Mouse (Mus musculus) spleen, postnatal 36 days (tissue): ENCODE measurements around the gene Msmo1.
A peak's percentile ranks its signal among the peaks of the same experiment; 100 is the strongest.

ENCODE experiments used
- DNase-seq, 2 experiments: peaks; one replicate each; pipeline ENCODE4 v3.0.0; 2022; ENCODE audit warnings: low spot score in 2 of 2, mixed read lengths in 1 of 2

The Msmo1 gene

GRCm38 (mm10) chr8:64733271-64733943, at the start of gene Msmo1:
TSS of gene Msmo1 (minus strand) at chr8:64733792.
- DNase-seq: peak; percentile 97

DNA sequence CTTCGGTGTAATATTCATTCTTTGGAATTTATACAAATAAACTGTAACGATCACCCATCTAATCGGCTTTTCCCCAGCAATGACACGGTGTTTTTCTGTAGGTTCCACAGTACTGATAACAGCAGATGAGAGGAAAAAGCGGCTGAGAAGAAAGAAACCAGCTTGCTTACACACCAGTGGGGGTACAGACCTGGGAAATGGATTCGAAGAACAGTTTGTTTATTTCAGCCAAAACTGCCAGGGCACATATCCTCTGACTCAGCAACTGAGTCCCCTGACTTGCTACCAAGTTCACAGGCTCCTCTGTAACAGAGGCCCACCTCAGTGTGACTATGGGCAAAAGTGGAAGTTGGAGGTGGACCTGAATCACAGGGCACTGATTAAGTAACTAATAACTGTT, 48.4 kb upstream of the Msmo1 start:
- no peak for DNase-seq

- DNase-seq: no peak
These were observed 44.3 kb upstream of the Msmo1 start for GRCm38 (mm10) chr8:64777925-64778324.

GRCm38 (mm10) chr8:64774136-64774535, 40.5 kb upstream of the Msmo1 start:
- no peak for DNase-seq

DNA sequence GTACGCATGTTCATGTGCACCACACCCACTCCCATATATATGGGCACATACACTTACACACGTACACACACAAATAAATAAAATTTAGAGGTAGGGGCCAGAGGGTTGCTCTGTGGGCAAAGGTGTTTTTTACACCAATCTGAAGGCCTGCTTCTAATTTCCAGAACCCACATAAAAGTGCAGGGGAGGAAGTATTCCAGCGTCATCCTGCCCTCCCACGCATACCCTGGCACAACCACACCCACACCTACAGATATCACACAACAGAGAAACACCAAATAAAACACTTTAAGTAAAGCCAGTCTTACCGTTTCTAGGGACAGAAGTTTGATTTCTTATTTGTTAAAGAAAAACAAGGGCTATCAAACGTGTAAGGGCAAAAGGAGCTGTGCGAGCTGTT, 37.2 kb upstream of the Msmo1 start:
- DNase-seq: no peak

DNA sequence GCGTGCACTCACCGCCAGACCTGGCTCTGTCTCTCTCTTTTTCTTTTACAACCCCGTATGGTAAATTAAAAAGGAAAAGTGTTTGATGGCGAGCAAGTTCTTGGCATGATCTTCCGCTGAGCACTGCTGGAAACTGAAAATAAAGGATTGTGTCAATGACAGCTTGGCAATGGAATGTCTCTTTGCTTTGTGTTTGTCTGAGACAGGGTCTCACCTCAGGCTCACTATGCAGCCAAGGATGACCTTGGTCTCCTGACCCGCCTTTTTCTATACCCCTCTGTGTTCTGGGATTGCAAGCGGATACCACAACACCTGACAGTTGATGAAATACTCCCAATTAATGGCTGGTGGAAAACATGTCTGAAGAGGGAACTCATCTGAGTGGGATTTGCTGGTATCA, 36.0 kb upstream of the Msmo1 start:
- no peak for DNase-seq

- DNase-seq: no peak
These were observed 35.1 kb upstream of the Msmo1 start for GRCm38 (mm10) chr8:64768645-64769044.

DNA sequence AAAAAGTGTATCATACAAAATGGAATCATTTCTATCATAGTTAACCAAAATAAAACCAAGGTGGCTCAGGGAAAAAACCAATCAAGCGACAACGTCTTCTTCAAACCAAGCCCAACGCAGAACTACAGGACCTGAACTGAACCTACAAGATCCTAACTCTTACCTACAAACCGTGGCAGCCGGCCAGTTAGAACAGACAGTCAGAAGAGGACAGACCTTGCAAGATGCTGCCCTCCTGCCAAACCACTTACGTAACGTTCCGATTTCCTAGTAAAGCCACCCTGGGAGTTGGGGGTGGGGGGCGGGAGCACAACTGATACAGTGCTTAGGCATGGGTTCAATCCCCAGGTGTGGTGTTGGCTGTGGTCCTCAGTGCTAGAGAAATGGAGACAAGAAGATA, 33.5 kb upstream of the Msmo1 start:
- DNase-seq: no peak

DNA sequence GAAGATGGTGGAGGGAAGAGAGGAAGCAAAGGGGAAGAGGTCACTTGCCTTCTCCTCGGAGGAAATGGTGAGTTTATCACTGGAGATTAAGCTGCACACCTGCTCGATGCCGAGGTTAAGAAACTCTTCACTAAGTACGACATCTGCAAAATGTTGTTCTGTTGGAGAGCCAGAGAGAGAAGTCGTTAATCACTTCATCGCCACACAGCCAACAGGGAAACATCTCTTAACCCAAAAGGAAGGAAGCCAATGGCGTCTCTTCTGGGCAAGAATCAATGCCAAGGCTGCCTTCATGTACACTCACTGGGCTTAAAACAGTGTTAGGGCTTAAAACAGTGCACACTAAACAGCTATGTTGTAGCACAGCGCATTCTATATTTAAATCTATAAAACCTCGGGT, 30.5 kb upstream of the Msmo1 start:
- no peak for DNase-seq

DNA sequence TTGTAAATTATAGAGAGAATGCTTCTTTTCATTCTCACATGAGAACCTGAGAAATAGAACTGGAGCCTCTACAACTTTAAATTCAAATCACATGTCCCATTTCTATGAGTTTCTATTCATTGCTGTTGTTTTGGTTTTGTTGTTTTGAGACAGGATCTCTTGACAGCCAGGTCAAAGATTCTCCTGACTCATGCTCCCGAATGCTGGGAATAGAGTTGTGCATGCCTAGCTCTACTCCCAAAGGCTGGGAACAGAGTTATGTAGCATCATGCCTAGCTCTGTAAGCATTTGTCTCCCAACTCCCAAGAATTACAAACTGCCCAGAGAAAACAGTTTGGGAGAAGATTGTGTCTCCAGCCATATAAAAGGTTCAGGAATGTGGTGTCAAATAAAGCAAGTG, 29.2 kb upstream of the Msmo1 start:
- DNase-seq: no peak

DNA sequence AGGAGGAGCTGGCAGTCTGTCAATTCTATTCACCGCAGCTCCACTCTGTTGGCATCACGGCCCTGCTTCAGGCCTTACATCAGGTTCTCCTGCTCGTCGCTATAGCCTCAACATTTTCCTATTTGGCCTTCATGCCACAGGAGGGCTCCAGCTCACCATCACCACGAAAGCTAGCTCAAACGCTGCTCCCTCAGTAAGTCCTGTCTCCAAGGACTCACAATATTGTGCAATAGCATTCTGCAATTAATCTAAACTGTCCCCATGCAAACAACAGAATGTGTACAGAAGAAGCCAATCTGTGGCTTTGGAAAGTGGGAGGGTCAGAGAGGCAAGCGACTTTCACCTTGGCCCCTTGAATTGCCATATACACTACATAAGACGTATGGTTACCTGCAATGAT, 27.8 kb upstream of the Msmo1 start:
- no peak for DNase-seq

DNA sequence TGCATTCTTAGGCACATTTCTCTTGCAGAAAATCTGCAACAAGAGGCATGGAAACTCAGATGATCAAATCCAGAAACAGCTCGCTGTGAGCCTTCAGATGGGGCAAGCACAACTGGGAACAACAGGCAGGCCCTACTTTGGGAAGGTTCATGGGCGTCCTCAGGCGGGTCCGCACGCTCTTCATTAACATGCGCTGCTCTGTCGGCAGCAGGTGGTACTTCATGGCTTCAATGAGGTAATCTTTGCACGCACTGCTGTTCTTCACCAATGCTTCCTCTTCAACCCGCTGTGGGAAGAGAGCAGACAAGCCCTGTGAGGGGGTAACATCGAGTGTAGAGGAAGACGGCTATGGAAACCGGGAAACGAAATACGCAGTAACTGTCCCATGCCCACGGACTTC, 24.4 kb upstream of the Msmo1 start:
- DNase-seq: no peak

- no peak for DNase-seq
These were observed 12.8 kb upstream of the Msmo1 start for GRCm38 (mm10) chr8:64746215-64747058.

GRCm38 (mm10) chr8:64740547-64741211, 7.1 kb upstream of the Msmo1 start:
- DNase-seq: no peak

- DNase-seq: no peak
These were observed 5.3 kb upstream of the Msmo1 start for GRCm38 (mm10) chr8:64738916-64739315.

DNA sequence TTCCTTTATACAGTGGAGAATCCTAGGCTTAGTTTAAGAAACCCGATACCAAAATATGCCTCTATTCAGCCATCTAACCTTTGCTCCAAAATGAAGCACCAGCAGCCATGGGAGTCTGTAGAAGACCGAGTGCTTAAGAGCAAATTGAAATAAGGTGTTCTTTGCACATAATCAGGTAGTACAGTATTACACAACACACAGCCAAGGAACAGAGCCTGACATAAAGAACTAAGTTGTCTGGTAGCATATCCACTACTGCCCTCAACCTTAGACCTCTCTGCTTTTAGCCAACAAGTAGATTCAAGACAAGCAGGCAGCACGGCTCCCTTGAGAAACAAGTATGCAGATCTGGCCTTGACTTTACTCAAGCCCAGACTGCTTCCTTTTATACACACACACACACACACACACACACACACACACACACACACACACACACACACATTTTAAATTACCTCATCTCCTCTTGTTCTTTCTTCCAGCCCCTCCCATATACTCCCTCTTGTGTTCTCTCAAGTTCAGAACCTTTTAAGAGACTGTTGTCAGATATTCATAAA, 3.3 kb upstream of the Msmo1 start:
- no peak for DNase-seq

- DNase-seq: no peak
These were observed 1.6 kb upstream of the Msmo1 start for GRCm38 (mm10) chr8:64735161-64735560.

DNA sequence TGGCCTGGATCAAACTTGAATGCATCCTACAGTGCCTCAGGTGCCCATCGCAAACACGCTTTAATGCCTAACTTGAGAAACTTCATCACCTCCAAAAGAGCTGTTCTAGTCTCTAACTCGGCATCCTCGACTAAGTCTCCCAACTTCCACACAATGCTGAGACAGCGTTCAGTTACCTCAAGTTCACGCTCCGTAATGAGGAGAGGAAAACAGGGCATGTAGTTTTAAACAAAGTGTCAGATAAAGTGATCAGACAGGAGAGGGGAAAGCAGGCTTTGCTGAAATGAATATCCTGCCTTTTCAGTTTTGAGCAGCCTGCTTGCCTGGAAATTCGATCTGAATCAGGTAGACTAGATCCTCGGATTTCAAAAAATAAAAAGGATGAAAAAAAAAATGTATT, 996 bp downstream of the Msmo1 start:
- DNase-seq: no peak

- no peak for DNase-seq
These were observed 5.4 kb downstream of the Msmo1 start for GRCm38 (mm10) chr8:64728156-64728555.

- DNase-seq: no peak
These were observed 7.3 kb downstream of the Msmo1 start for GRCm38 (mm10) chr8:64726190-64726695.

- no peak for DNase-seq
These were observed 10.4 kb downstream of the Msmo1 start for GRCm38 (mm10) chr8:64723206-64723605.

GRCm38 (mm10) chr8:64717868-64718267, 15.7 kb downstream of the Msmo1 start:
- no peak for DNase-seq
